Mouse (Mus musculus) midbrain, embryonic 12.5 days (tissue): ENCODE data around the gene Wdr66. TPM values are rescaled to one million over a fixed set of nuclear protein-coding genes. Genes with fewer than 3 reads are reported as not detected.

Source experiments
- ATAC-seq: fragments of 200-750 bp; cut with Nextera tagmentation; 2 replicates; pipeline ENCODE4 v1.8.0; 2017; ENCODE audit warnings: low read depth, moderate TSS enrichment, moderate library complexity; ENCODE audit not compliant: low FRiP score
- H3K27ac ChIP-seq: fragments of 300-500 bp; sonication (generic); replicated peaks from 2 replicates; pipeline ENCODE4 v1.5.1; 2016; ENCODE audit warnings: mild to moderate bottlenecking
- H3K27me3 ChIP-seq: fragments of 300-500 bp; sonication (generic); 2 replicates; pipeline ENCODE4 v1.6.1; 2016; ENCODE audit warnings: mild to moderate bottlenecking
- H3K36me3 ChIP-seq: fragments of 300-500 bp; sonication (generic); 2 replicates; pipeline ENCODE4 v1.6.1; 2016
- H3K4me1 ChIP-seq: fragments of 300-500 bp; sonication (generic); 2 replicates; pipeline ENCODE4 v1.6.1; 2016
- H3K4me2 ChIP-seq: fragments of 300-500 bp; sonication (generic); replicated peaks from 2 replicates; pipeline ENCODE4 v1.6.1; 2016; ENCODE audit warnings: mild to moderate bottlenecking, moderate library complexity
- H3K4me3 ChIP-seq: fragments of 300-500 bp; sonication (generic); 2 replicates; pipeline ENCODE4 v1.5.1; 2016; ENCODE audit warnings: mild to moderate bottlenecking
- H3K9ac ChIP-seq: fragments of 300-500 bp; sonication (generic); replicated peaks from 2 replicates; pipeline ENCODE4 v1.6.1; 2016; ENCODE audit warnings: mild to moderate bottlenecking, moderate library complexity
- H3K9me3 ChIP-seq: fragments of 300-500 bp; sonication (generic); 2 replicates; pipeline ENCODE4 v1.6.1; 2016; ENCODE audit warnings: mild to moderate bottlenecking
- WGBS: fragments of 180-500 bp; shearing (Covaris S2); methylation state at CpG from one replicate; pipeline ENCODE4 v1.1.7; 2016; 5-methylcytosine and 5-hydroxymethylcytosine counted together
- polyA plus RNA-seq: library from polyadenylated mRNA; unstranded; fragments of >200 nt; fragmentation: Nextera tagmentation; extraction: Ambion mirVana; gene quantifications from 2 replicates; pipeline ENCODE4 v1.2.1, GENCODE M21; 2016

Gene Wdr66
- polyA plus RNA-seq, 1 experiment from 2014 or later: 1.1 TPM

- Histone ChIP-seq H3K4me3 (peak overlapping the region; percentile 99), H3K36me3 (peaks cover 7% of the 10 kb centered on the region; the same call in 1 of the 2 replicates), H3K4me1 (peaks cover 44% of the 10 kb centered on the region), H3K27ac (peak overlapping the region; percentile 100), H3K9me3 (no peaks in the 10 kb centered on the region), H3K9ac (peak overlapping the region; percentile 99), H3K27me3 (no peaks in the 10 kb centered on the region), H3K4me2 (peak overlapping the region; percentile 81)
- ATAC-seq: no peak
- WGBS: 68% methylated on average over 7 of the region's 7 CpGs
Observed at GRCm38 (mm10) chr5:123346701-123347270, 94.9 kb downstream of the Wdr66 start.

- 85% methylated on average over 2 of the region's 2 CpGs for WGBS
- H3K27ac ChIP-seq: no peak overlapping the region; the same call in 1 of the 2 replicates
- no peak for ATAC-seq
- no peak overlapping the region for H3K9ac ChIP-seq
- H3K4me1 ChIP-seq: peaks cover 52% of the 10 kb centered on the region
- peaks cover 19% of the 10 kb centered on the region for H3K36me3 ChIP-seq
- H3K9me3 ChIP-seq: no peaks in the 10 kb centered on the region
- no peak overlapping the region for H3K4me2 ChIP-seq
- no peak overlapping the region for H3K4me3 ChIP-seq
- H3K27me3 ChIP-seq: no peaks in the 10 kb centered on the region
Observed at GRCm38 (mm10) chr5:123347985-123348384, 96.1 kb downstream of the Wdr66 start.

GRCm38 (mm10) chr5:123350386-123350785 is 98.5 kb downstream of the Wdr66 start:
- no peak for ATAC-seq
- peaks cover 49% of the 10 kb centered on the region for H3K4me1 ChIP-seq
- H3K27me3 ChIP-seq: no peaks in the 10 kb centered on the region
- H3K4me2 ChIP-seq: no peak overlapping the region
- no peak overlapping the region for H3K27ac ChIP-seq
- 72% methylated on average over 10 of the region's 10 CpGs for WGBS
- no peak overlapping the region for H3K9ac ChIP-seq
- H3K36me3 ChIP-seq: peaks cover 33% of the 10 kb centered on the region
- H3K4me3 ChIP-seq: no peak overlapping the region
- no peaks in the 10 kb centered on the region for H3K9me3 ChIP-seq

- no peaks in the 10 kb centered on the region for H3K9me3 ChIP-seq
- no peak for ATAC-seq
- H3K4me3 ChIP-seq: no peak overlapping the region
- H3K9ac ChIP-seq: no peak overlapping the region
- no peaks in the 10 kb centered on the region for H3K27me3 ChIP-seq
- no peak overlapping the region for H3K4me2 ChIP-seq
- H3K4me1 ChIP-seq: peaks cover 17% of the 10 kb centered on the region; the same call in 1 of the 2 replicates
- peaks cover 82% of the 10 kb centered on the region for H3K36me3 ChIP-seq
- WGBS: 82% methylated on average over 11 of the region's 11 CpGs
- no peak overlapping the region for H3K27ac ChIP-seq
Observed at GRCm38 (mm10) chr5:123355918-123356317, 104.0 kb downstream of the Wdr66 start.

- ATAC-seq: no peak
- H3K4me1 ChIP-seq: 0 out of 2 replicates have a peak, but pooled peaks cover 10% of the 10 kb centered on the region
- WGBS: 93% methylated on average over 4 of the region's 4 CpGs
- H3K36me3 ChIP-seq: peaks cover 88% of the 10 kb centered on the region
- no peak overlapping the region for H3K4me2 ChIP-seq
- H3K27ac ChIP-seq: no peak overlapping the region
- no peak overlapping the region for H3K9ac ChIP-seq
- H3K4me3 ChIP-seq: no peak overlapping the region
- no peaks in the 10 kb centered on the region for H3K27me3 ChIP-seq
- no peaks in the 10 kb centered on the region for H3K9me3 ChIP-seq
Observed at GRCm38 (mm10) chr5:123357253-123357652, 105.4 kb downstream of the Wdr66 start.

- Histone ChIP-seq H3K36me3 (peaks cover 98% of the 10 kb centered on the region), H3K9me3 (no peaks in the 10 kb centered on the region)
Observed at GRCm38 (mm10) chr5:123359431-123359830, 107.5 kb downstream of the Wdr66 start.

GRCm38 (mm10) chr5:123362911-123363310 is 111.0 kb downstream of the Wdr66 start:
- no peak overlapping the region for H3K27ac ChIP-seq
- H3K36me3 ChIP-seq: peaks cover 91% of the 10 kb centered on the region
- no peak overlapping the region for H3K9ac ChIP-seq
- no peak for ATAC-seq
- no peak overlapping the region for H3K4me2 ChIP-seq
- WGBS: 86% methylated on average over 4 of the region's 4 CpGs
- no peaks in the 10 kb centered on the region for H3K27me3 ChIP-seq
- H3K4me3 ChIP-seq: no peak overlapping the region
- no peaks in the 10 kb centered on the region for H3K9me3 ChIP-seq
- H3K4me1 ChIP-seq: no peaks in the 10 kb centered on the region

More at GRCm38 (mm10) chr5:123359431-123359830, 107.5 kb downstream of the Wdr66 start:
- ATAC-seq: no peak
- no peak overlapping the region for H3K27ac ChIP-seq
- WGBS: 91% methylated on average over 6 of the region's 6 CpGs
- no peaks in the 10 kb centered on the region for H3K4me1 ChIP-seq
- no peak overlapping the region for H3K4me2 ChIP-seq
- H3K9ac ChIP-seq: no peak overlapping the region
- H3K4me3 ChIP-seq: no peak overlapping the region
- H3K27me3 ChIP-seq: no peaks in the 10 kb centered on the region

- no peak for ATAC-seq
- Histone ChIP-seq H3K9me3 (no peaks in the 10 kb centered on the region), H3K4me3 (no peak overlapping the region), H3K27me3 (no peaks in the 10 kb centered on the region), H3K4me2 (no peak overlapping the region), H3K27ac (no peak overlapping the region), H3K36me3 (peaks cover 88% of the 10 kb centered on the region), H3K4me1 (no peaks in the 10 kb centered on the region), H3K9ac (no peak overlapping the region)
- 99% methylated on average over 10 of the region's 11 CpGs for WGBS
Observed at GRCm38 (mm10) chr5:123364302-123364971, 112.5 kb downstream of the Wdr66 start.

GRCm38 (mm10) chr5:123368869-123369488 is 117.1 kb downstream of the Wdr66 start:
- Histone ChIP-seq H3K4me2 (no peak overlapping the region), H3K9me3 (no peaks in the 10 kb centered on the region), H3K4me3 (no peak overlapping the region), H3K9ac (no peak overlapping the region), H3K27me3 (no peaks in the 10 kb centered on the region), H3K36me3 (peaks cover 87% of the 10 kb centered on the region), H3K4me1 (no peaks in the 10 kb centered on the region), H3K27ac (no peak overlapping the region)
- ATAC-seq: no peak
- WGBS: 82% methylated on average over 13 of the region's 13 CpGs

- WGBS: 94% methylated on average over 5 of the region's 5 CpGs
- H3K4me2 ChIP-seq: no peak overlapping the region
- H3K9me3 ChIP-seq: no peaks in the 10 kb centered on the region
- no peak for ATAC-seq
- no peak overlapping the region for H3K9ac ChIP-seq
- H3K4me1 ChIP-seq: no peaks in the 10 kb centered on the region
- no peak overlapping the region for H3K27ac ChIP-seq
- peaks cover 85% of the 10 kb centered on the region for H3K36me3 ChIP-seq
- no peaks in the 10 kb centered on the region for H3K27me3 ChIP-seq
- no peak overlapping the region for H3K4me3 ChIP-seq
Observed at GRCm38 (mm10) chr5:123370049-123370448, 118.1 kb downstream of the Wdr66 start.

GRCm38 (mm10) chr5:123375262-123375661 is 123.4 kb downstream of the Wdr66 start:
- WGBS: 93% methylated on average over 10 of the region's 10 CpGs
- Histone ChIP-seq H3K4me3 (no peak overlapping the region), H3K9ac (no peak overlapping the region), H3K27me3 (no peaks in the 10 kb centered on the region), H3K27ac (no peak overlapping the region), H3K36me3 (peaks cover 53% of the 10 kb centered on the region), H3K4me2 (no peak overlapping the region), H3K4me1 (no peaks in the 10 kb centered on the region), H3K9me3 (no peaks in the 10 kb centered on the region)
- ATAC-seq: no peak

- Histone ChIP-seq H3K9ac (no peak overlapping the region), H3K36me3 (peaks cover 46% of the 10 kb centered on the region), H3K4me2 (no peak overlapping the region), H3K9me3 (no peaks in the 10 kb centered on the region), H3K4me3 (no peak overlapping the region), H3K27ac (no peak overlapping the region), H3K27me3 (no peaks in the 10 kb centered on the region), H3K4me1 (no peaks in the 10 kb centered on the region)
- 89% methylated on average over 6 of the region's 6 CpGs for whole genome bisulfite sequencing
- no peak for ATAC-seq
Observed at GRCm38 (mm10) chr5:123375793-123376452, 124.0 kb downstream of the Wdr66 start.
